Mouse (Mus musculus): ENCODE results near the gene Adamtsl1.

DNA sequence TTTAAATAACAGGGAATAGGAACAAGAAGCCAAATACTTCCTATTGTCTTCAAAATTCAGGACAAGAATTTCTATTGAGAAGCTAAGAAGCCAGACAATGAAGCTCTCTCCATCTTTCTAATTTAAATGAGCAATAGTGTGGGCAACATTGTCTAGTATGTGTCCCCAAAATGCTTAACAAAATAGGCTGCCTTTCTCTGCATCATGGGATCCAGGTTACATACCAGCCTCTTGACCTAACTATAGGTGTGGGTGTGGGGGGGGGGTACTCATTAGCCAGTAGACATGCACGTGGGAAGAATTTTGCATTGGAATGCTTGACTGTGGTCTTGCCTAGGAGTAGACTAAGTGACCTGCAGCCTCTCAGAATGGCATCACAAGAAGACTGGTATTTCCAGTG is 305.9 kb downstream of the Adamtsl1 start:
- TF ChIP-seq CTCF (IDR thresholded peaks at IDR 0.05; ENCODE audit: control insufficient read depth, insufficient read depth, low read length): no peak
- TF ChIP-seq POLR2A (IDR thresholded peaks at IDR 0.05; ENCODE audit: borderline replicate concordance, control insufficient read depth, low read depth, low read length): no peak

Data from bone marrow, adult 2 months (tissue).